Mouse (Mus musculus) CD8-positive naive resting alpha-beta T cell, adult 57 days (primary cell): ENCODE measurements around the gene Shc3. TPM values are rescaled to one million over a fixed set of nuclear protein-coding genes. Genes with fewer than 3 reads are reported as not detected.

Source experiments
- total RNA-seq: library from RNA; stranded (reverse); gene quantifications from one replicate; pipeline ENCODE4 v1.2.4, GENCODE M21; 2023

Shc3 gene
- total RNA-seq: not detected

DNA sequence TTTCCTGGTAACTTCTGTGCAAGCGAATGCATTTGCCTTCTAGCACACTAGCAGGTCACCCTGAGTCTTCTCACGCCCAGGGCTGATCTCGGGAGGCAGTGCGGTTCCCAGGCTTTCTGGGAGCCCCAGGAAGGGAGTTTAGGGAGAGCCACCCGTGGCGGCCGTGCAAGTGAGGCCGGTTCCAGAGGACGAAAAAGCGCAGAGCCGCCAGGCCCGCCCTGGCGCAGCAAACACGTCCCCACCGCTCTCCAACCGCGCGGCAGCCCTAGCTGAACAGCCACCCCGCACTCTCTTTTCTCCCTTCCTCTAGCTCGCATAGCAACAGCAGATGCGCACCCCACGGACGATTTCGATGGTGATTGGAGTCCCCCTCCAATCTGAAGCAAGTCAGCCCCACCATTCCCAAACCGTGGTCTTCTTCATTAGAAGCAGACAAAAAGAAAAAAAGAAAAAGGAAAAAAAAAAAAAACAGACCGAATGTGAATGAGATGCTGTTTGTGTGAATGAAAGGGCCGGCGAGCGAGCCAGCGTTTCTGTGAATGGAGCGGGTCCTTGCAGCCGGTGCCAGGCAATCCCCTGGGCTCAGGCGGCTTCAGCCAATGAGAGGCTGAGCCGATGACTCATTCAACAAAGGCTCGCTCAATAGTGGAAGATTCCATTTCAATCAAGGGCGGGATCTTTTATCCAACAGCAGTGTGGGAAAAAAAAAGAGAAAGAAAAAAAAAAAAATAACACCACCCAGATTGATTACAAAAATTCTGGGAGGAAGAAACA, at the start of gene Shc3:
TSS of gene Shc3 (minus strand) at position 509 of the 774 bp plus-strand sequence.

DNA sequence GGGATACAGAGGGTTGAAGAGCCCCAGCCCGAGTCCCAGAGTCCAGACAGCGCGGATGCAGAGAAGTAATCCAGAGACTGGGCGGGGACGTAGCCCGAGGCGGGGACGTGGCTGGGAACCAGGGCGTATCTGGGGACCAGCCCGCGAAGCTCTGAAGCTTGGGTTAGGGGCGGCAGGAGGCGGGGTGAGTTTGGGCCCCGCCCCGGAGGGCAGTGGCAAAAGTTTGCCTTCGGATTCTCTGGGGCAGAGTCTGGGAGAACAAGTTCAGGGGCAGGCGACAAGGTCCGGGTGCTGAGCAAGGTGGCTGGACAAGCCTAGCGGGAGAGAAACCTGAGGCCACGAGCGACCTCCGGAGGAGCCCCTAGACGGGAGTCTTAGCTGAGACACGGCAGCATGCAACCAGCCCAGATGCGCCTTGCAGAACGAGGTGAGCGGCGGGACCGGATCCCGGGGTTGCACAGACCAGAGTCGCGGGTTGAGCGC, 160.7 kb downstream of the Shc3 start, which contains the start of gene S1pr3:
TSS of gene S1pr3 (plus strand) at position 121 of the 483 bp plus-strand sequence.

Other genes with a start within 250 kb of the Shc3 start
- 5.8 TPM for gene S1pr3, start 160.8 kb downstream of the Shc3 start, total RNA-seq
- gene Cks2, start 75.8 kb upstream of the Shc3 start, total RNA-seq: 7.1 TPM
- 71.0 TPM for gene Secisbp2, start 82.3 kb upstream of the Shc3 start, total RNA-seq
- 218 TPM for gene Sema4d, start 224.3 kb upstream of the Shc3 start, total RNA-seq